Mouse (Mus musculus): Measurements from ENCODE around the gene Hk2. TPM values are rescaled to one million over a fixed set of nuclear protein-coding genes. Genes with fewer than 3 reads are reported as not detected.

Hk2 gene
- polyA plus RNA-seq, 1 experiment from 2014 or later: 21.7 TPM

DNA sequence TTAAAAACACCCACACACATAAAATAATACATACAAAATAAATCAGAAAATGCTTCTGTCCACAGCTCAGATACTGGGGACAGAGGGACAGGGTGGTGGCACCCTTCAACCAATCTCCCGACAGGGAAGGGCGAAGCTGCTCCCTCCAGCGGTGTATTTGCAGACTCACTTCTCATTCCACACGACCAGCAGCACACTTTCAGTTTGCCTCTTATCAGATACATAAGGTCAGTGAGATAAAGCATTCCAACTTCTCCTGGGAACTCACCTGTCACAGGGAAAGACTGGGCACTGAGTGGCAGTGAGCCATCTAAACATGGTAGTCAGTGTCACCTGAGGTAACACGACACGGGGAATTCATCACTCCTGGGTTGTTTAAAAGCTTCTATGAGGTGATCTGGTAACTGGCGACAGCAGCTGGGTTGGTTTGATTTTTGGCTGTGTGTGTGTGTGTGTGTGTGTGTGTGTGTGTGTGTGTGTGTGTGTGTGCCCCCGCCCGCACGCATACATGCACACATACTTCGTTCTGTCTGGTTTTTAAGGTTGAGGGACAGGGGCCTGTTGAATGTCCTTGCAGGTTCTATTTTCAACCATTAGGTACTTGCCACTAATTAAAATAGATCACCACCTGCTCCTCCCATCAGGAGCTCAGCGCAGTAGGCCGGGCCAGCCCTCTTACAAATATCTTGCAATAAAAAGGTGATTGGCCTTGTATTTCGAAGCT, 20.5 kb downstream of the Hk2 start:
- no peak overlapping the region for H3K4me2 ChIP-seq (ENCODE audit: low read depth, low read length, severe bottlenecking)
- H3K27me3 ChIP-seq (ENCODE audit: control insufficient read depth, insufficient read depth, low read length): no peaks in the 10 kb centered on the region
- H3K27ac ChIP-seq (ENCODE audit: low read depth, low read length): no peak overlapping the region
- H3K4me1 ChIP-seq (replicated peaks; ENCODE audit: control insufficient read depth, insufficient read depth, low read length): no peaks in the 10 kb centered on the region
- 91% methylated on average over 14 of the region's 14 CpGs for WGBS
- no peak overlapping the region for H3K4me3 ChIP-seq (ENCODE audit: low read depth, low read length)
- H3K9ac ChIP-seq (ENCODE audit: low read length): no peak overlapping the region
- no peak for ATAC-seq (replicated peaks; ENCODE audit: low FRiP score)
- no peak for DNase-seq (ENCODE audit: low spot score)
- no peaks in the 10 kb centered on the region for H3K9me3 ChIP-seq (ENCODE audit: control insufficient read depth, low read length)
- no peaks in the 10 kb centered on the region; the same call in 1 of the 2 replicates for H3K36me3 ChIP-seq (ENCODE audit: control insufficient read depth, insufficient read depth, low read length)

DNA sequence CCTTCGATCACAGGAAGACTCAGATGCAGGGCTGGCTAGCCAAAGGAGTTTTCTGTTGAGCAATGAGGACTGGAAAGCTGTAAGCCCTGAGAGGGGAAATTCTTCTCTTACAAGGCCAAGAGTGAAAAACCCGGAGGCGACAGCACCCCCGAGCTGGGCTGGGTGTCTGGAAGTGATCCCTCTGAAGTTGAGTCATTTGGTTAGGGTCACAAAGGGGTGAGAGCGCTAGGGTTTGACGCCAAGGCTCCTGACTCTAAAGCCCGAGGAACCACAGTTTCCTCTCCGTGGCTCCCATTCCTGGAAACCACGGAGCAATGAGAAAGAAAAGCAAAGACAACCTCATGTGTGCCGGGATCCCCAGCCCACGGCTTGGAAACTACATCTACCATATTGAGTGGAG, 21.2 kb downstream of the Hk2 start:
- ATAC-seq (replicated peaks; ENCODE audit: low FRiP score) (no peak), DNase-seq (ENCODE audit: low spot score) (no peak)
- 83% methylated on average over 11 of the region's 11 CpGs for WGBS
- Histone ChIP-seq H3K36me3 (ENCODE audit: control insufficient read depth, insufficient read depth, low read length) (no peaks in the 10 kb centered on the region; the same call in 1 of the 2 replicates), H3K27me3 (ENCODE audit: control insufficient read depth, insufficient read depth, low read length) (no peaks in the 10 kb centered on the region), H3K9me3 (ENCODE audit: control insufficient read depth, low read length) (no peaks in the 10 kb centered on the region), H3K4me3 (ENCODE audit: low read depth, low read length) (no peak overlapping the region), H3K4me2 (ENCODE audit: low read depth, low read length, severe bottlenecking) (no peak overlapping the region), H3K9ac (ENCODE audit: low read length) (no peak overlapping the region), H3K27ac (ENCODE audit: low read depth, low read length) (no peak overlapping the region), H3K4me1 (replicated peaks; ENCODE audit: control insufficient read depth, insufficient read depth, low read length) (no peaks in the 10 kb centered on the region)

DNA sequence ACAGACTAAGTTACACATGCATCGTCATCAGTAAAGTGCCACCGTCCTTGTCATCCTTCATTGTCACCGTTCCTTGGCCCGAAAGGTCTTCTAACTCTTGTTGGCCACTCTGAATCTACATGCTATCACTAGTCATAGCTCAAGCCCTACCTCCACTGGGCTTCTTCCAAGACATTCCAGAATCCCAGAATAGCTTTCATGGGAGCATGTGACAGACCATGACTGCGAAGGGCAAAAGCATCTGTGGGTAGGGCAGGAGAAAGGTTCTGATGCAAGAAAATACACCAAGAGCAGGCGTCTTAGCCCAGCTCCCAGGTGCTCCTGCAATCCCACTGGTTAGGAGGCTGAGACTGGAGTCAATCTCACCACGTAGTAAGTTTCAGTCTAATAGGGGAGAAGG, 22.5 kb downstream of the Hk2 start:
- WGBS: 97% methylated on average over 7 of the region's 7 CpGs
- Histone ChIP-seq H3K27ac (ENCODE audit: low read depth, low read length) (no peak overlapping the region), H3K9ac (ENCODE audit: low read length) (no peak overlapping the region), H3K27me3 (ENCODE audit: control insufficient read depth, insufficient read depth, low read length) (no peaks in the 10 kb centered on the region), H3K9me3 (ENCODE audit: control insufficient read depth, low read length) (no peaks in the 10 kb centered on the region), H3K36me3 (ENCODE audit: control insufficient read depth, insufficient read depth, low read length) (no peaks in the 10 kb centered on the region; the same call in 1 of the 2 replicates), H3K4me3 (ENCODE audit: low read depth, low read length) (no peak overlapping the region), H3K4me2 (ENCODE audit: low read depth, low read length, severe bottlenecking) (no peak overlapping the region), H3K4me1 (replicated peaks; ENCODE audit: control insufficient read depth, insufficient read depth, low read length) (no peaks in the 10 kb centered on the region)
- no peak for ATAC-seq (replicated peaks; ENCODE audit: low FRiP score)
- DNase-seq (ENCODE audit: low spot score): no peak

DNA sequence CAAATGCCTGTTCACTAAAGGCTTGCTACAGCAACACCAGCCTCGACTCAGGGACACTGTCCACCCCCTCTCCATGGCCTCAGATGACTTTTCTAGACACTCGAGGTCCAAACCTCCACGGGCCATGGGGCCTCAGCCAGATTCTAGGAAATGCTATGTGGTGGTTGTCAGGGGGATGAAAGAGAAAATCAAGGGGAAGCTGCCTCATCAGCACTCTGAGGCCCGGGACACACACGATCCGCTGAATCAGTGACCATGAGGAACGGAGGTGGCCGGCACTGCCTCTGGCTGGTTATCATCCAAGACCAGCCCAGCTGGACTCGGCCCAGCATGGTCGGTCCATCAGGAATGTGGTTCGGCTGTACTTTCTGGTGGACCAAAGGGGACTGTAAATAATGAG, 23.2 kb downstream of the Hk2 start:
- H3K4me3 ChIP-seq (ENCODE audit: low read depth, low read length): no peak overlapping the region
- no peaks in the 10 kb centered on the region for H3K4me1 ChIP-seq (replicated peaks; ENCODE audit: control insufficient read depth, insufficient read depth, low read length)
- H3K27me3 ChIP-seq (ENCODE audit: control insufficient read depth, insufficient read depth, low read length): no peaks in the 10 kb centered on the region
- ATAC-seq (replicated peaks; ENCODE audit: low FRiP score) (no peak), DNase-seq (ENCODE audit: low spot score) (no peak)
- H3K27ac ChIP-seq (ENCODE audit: low read depth, low read length): no peak overlapping the region
- 92% methylated on average over 11 of the region's 11 CpGs for WGBS
- no peak overlapping the region for H3K9ac ChIP-seq (ENCODE audit: low read length)
- no peaks in the 10 kb centered on the region for H3K9me3 ChIP-seq (ENCODE audit: control insufficient read depth, low read length)
- H3K36me3 ChIP-seq (ENCODE audit: control insufficient read depth, insufficient read depth, low read length): no peaks in the 10 kb centered on the region; the same call in 1 of the 2 replicates
- H3K4me2 ChIP-seq (ENCODE audit: low read depth, low read length, severe bottlenecking): no peak overlapping the region

DNA sequence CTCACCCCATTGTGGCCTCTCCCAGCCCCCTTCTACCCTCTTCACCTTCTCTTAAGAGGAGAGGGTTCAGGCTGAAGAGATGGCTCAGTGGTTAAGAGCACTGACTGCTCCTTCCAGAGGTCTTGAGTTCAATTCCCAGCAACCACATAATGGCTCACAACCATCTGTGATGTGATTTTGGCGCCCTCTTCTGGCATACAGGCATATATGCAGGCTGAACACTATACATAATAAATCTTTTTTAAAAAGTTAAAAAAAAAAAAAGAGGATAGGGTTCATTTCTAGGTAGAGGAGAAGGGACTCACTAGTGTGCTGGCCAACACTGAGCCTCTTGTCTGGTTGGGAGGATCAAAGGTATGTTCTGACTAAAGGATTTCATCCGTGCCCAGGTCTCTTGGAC, 24.2 kb downstream of the Hk2 start:
- no peaks in the 10 kb centered on the region; the same call in 1 of the 2 replicates for H3K36me3 ChIP-seq (ENCODE audit: control insufficient read depth, insufficient read depth, low read length)
- H3K9ac ChIP-seq (ENCODE audit: low read length): no peak overlapping the region
- DNase-seq (ENCODE audit: low spot score) (no peak), ATAC-seq (replicated peaks; ENCODE audit: low FRiP score) (no peak)
- H3K9me3 ChIP-seq (ENCODE audit: control insufficient read depth, low read length): no peaks in the 10 kb centered on the region
- H3K4me3 ChIP-seq (ENCODE audit: low read depth, low read length): no peak overlapping the region
- no peak overlapping the region for H3K27ac ChIP-seq (ENCODE audit: low read depth, low read length)
- no peaks in the 10 kb centered on the region for H3K27me3 ChIP-seq (ENCODE audit: control insufficient read depth, insufficient read depth, low read length)
- no peak overlapping the region for H3K4me2 ChIP-seq (ENCODE audit: low read depth, low read length, severe bottlenecking)
- no peaks in the 10 kb centered on the region for H3K4me1 ChIP-seq (replicated peaks; ENCODE audit: control insufficient read depth, insufficient read depth, low read length)
- WGBS: 53% methylated on average over 2 of the region's 2 CpGs

DNA sequence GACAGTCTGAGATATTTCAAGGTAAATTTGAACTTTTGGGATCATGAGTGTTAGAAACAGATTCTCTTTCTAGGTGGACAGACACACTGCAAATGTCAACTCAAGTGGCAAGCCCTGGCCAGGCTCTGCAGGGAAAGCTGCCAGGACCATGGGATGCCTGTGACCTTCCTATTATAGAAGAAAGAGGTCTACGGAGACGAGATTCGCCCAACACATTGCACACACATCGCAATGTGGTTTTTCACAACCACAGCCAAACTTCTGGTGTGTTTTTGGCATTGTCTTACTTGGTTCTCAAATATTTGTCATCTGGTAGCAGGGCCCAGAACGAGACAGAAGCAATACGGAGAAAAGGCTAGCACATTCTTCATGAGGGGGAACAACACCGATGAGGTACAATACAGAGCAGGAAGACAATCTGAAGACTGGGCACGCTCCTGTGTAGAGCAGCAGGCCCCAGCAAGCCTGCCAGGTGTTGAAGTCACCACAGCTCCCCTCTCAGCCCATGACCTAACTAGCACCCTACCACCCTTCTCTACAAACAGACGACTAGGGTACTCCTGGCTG, 26.1 kb downstream of the Hk2 start:
- no peaks in the 10 kb centered on the region for H3K27me3 ChIP-seq (ENCODE audit: control insufficient read depth, insufficient read depth, low read length)
- H3K9ac ChIP-seq (ENCODE audit: low read length): no peak overlapping the region
- H3K4me1 ChIP-seq (replicated peaks; ENCODE audit: control insufficient read depth, insufficient read depth, low read length): no peaks in the 10 kb centered on the region
- ATAC-seq (replicated peaks; ENCODE audit: low FRiP score) (no peak), DNase-seq (ENCODE audit: low spot score) (no peak)
- H3K9me3 ChIP-seq (ENCODE audit: control insufficient read depth, low read length): no peaks in the 10 kb centered on the region
- WGBS: 92% methylated on average over 9 of the region's 9 CpGs
- no peak overlapping the region for H3K4me2 ChIP-seq (ENCODE audit: low read depth, low read length, severe bottlenecking)
- no peak overlapping the region for H3K4me3 ChIP-seq (ENCODE audit: low read depth, low read length)
- no peaks in the 10 kb centered on the region; the same call in 1 of the 2 replicates for H3K36me3 ChIP-seq (ENCODE audit: control insufficient read depth, insufficient read depth, low read length)
- no peak overlapping the region for H3K27ac ChIP-seq (ENCODE audit: low read depth, low read length)

DNA sequence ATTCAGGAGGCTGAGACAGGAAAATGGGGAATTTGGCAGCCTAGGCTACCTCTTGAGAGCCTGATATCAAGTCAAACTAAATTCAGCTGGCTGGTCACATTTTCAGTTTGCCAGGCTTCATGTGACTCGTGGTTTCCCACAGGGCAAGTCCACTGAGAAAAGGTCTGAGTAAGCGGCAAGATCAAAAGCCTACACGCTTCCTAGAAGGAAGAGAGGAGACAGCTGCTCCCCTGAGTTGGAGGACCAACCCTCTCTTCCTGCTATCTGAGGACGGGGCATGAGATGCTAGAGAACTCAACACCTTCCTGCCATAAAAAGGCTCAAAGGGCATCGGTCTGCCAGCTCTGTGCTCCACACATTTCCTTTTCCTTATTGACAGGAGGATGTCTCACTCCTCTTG, 27.2 kb downstream of the Hk2 start:
- no peak overlapping the region for H3K9ac ChIP-seq (ENCODE audit: low read length)
- no peak for ATAC-seq (replicated peaks; ENCODE audit: low FRiP score)
- no peak for DNase-seq (ENCODE audit: low spot score)
- no peaks in the 10 kb centered on the region for H3K9me3 ChIP-seq (ENCODE audit: control insufficient read depth, low read length)
- WGBS: 81% methylated on average over 5 of the region's 5 CpGs
- H3K4me3 ChIP-seq (ENCODE audit: low read depth, low read length): no peak overlapping the region
- H3K27me3 ChIP-seq (ENCODE audit: control insufficient read depth, insufficient read depth, low read length): no peaks in the 10 kb centered on the region
- H3K4me1 ChIP-seq (replicated peaks; ENCODE audit: control insufficient read depth, insufficient read depth, low read length): no peaks in the 10 kb centered on the region
- H3K27ac ChIP-seq (ENCODE audit: low read depth, low read length): no peak overlapping the region
- H3K36me3 ChIP-seq (ENCODE audit: control insufficient read depth, insufficient read depth, low read length): no peaks in the 10 kb centered on the region; the same call in 1 of the 2 replicates
- no peak overlapping the region for H3K4me2 ChIP-seq (ENCODE audit: low read depth, low read length, severe bottlenecking)

DNA sequence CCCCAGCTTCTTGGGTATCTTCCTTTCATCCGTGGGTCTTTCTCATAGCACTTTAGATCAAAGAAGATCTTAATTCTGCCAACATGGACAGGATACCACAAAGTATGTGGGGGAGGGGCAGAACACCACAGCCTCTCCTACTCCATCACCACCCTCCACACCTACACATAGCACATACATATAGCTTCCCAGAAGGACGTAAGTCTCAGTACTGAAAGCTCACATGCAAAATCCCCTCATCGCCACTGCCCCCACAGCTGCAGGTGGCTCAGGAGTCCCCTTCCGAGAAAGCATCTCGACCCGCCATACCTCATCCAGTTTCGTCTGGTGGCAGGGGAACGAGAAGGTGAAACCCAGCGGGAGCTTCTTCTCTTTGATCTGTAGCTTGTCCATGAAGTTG, 29.7 kb downstream of the Hk2 start:
- Histone ChIP-seq H3K27me3 (ENCODE audit: control insufficient read depth, insufficient read depth, low read length) (no peaks in the 10 kb centered on the region), H3K4me1 (replicated peaks; ENCODE audit: control insufficient read depth, insufficient read depth, low read length) (no peaks in the 10 kb centered on the region), H3K4me2 (ENCODE audit: low read depth, low read length, severe bottlenecking) (no peak overlapping the region), H3K4me3 (ENCODE audit: low read depth, low read length) (no peak overlapping the region), H3K9me3 (ENCODE audit: control insufficient read depth, low read length) (no peaks in the 10 kb centered on the region), H3K36me3 (ENCODE audit: control insufficient read depth, insufficient read depth, low read length) (no peaks in the 10 kb centered on the region; the same call in 1 of the 2 replicates), H3K9ac (ENCODE audit: low read length) (no peak overlapping the region), H3K27ac (ENCODE audit: low read depth, low read length) (no peak overlapping the region)
- DNase-seq (ENCODE audit: low spot score) (no peak), ATAC-seq (replicated peaks; ENCODE audit: low FRiP score) (no peak)
- WGBS: 91% methylated on average over 9 of the region's 9 CpGs

DNA sequence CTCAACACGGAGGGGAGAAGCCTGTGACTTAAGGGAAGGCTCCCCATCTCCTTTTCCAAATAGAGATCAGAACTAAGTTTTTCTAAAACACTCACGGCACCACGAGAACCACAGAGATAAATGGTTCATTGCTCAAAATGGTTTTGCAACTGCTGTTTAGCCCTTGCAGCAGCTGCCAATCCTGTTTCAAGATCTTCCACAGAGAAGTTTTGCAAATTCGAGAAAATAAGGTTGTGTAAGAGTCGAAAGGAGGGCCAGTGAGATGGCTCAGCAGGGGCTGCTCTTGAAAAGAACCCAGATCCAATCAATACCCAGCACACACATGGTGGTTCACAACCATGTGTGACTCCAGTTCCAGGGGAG, 32.8 kb downstream of the Hk2 start:
- no peak for DNase-seq (ENCODE audit: low spot score)
- Histone ChIP-seq H3K27ac (ENCODE audit: low read depth, low read length) (no peak overlapping the region), H3K9ac (ENCODE audit: low read length) (no peak overlapping the region), H3K4me2 (ENCODE audit: low read depth, low read length, severe bottlenecking) (no peak overlapping the region), H3K4me1 (replicated peaks; ENCODE audit: control insufficient read depth, insufficient read depth, low read length) (no peaks in the 10 kb centered on the region), H3K9me3 (ENCODE audit: control insufficient read depth, low read length) (no peaks in the 10 kb centered on the region), H3K4me3 (ENCODE audit: low read depth, low read length) (no peak overlapping the region), H3K36me3 (ENCODE audit: control insufficient read depth, insufficient read depth, low read length) (no peaks in the 10 kb centered on the region; the same call in 1 of the 2 replicates), H3K27me3 (ENCODE audit: control insufficient read depth, insufficient read depth, low read length) (no peaks in the 10 kb centered on the region)
- WGBS: 81% methylated on average over 5 of the region's 5 CpGs
- ATAC-seq (replicated peaks; ENCODE audit: low FRiP score): no peak
